Mouse (Mus musculus) erythroblast, embryonic 14.5 days (primary cell): ENCODE data around the gene Mrc2.

ENCODE experiments used
- GATA1 ChIP-seq: IDR thresholded peaks from 2 replicates; pipeline ENCODE4 v1.6.1; 2012; ENCODE audit warnings: low read length, inconsistent platforms, mixed read lengths
- TAL1 ChIP-seq: IDR thresholded peaks from 3 replicates; pipeline ENCODE4 v1.6.1; 2012; ENCODE audit warnings: low read length, inconsistent platforms, mixed read lengths

GRCm38 (mm10) chr11:105374526-105375175, 82.2 kb downstream of the Mrc2 start:
- no peak for TF ChIP-seq GATA1
- no peak for TF ChIP-seq TAL1
